Comparison of ENCODE assay signal across 8 mouse cellular contexts in genomic region chr2:25318119-25318966, GRCm38 (mm10). TPM values are rescaled to one million over a fixed set of nuclear protein-coding genes. Genes with fewer than 3 reads are reported as not detected.
DNase-seq lines count a peak whose midpoint lies in the region; ATAC-seq lines count a peak whose summit lies in the region.

No protein-coding gene starts in this region.

- DNase-seq in kidney, adult 8-10 months: no peak
- DNase-seq in R1 (ENCODE audit: low read depth, low spot score): peak; percentile 70
- DNase-seq in urinary bladder, postnatal 36 days (ENCODE audit: low spot score in 2 of 2): no peak
- no peak for DNase-seq in thymus, postnatal 10 days (ENCODE audit: low spot score in 2 of 2)

- H3K27ac ChIP-seq in kidney, embryonic 14.5 days (ENCODE audit: low read depth, low read length): no peak overlapping the region
- H3K27ac ChIP-seq in forebrain, embryonic 12.5 days: no peak overlapping the region
- H3K27ac ChIP-seq in limb, embryonic 13.5 days: no peak overlapping the region
- H3K27ac ChIP-seq in stomach, embryonic 14.5 days (ENCODE audit: low read length): no peak overlapping the region

- peaks cover 3% of the 10 kb centered on the region; the same call in 1 of the 2 replicates for H3K4me1 ChIP-seq in kidney, embryonic 14.5 days (ENCODE audit: control insufficient read depth, insufficient read depth, low read length)
- H3K4me1 ChIP-seq in forebrain, embryonic 12.5 days: peaks cover 10% of the 10 kb centered on the region
- peaks cover 8% of the 10 kb centered on the region for H3K4me1 ChIP-seq in limb, embryonic 13.5 days
- H3K4me1 ChIP-seq in stomach, embryonic 14.5 days (ENCODE audit: control insufficient read depth, insufficient read depth, low read length): 0 out of 2 replicates have a peak, but pooled peaks cover 4% of the 10 kb centered on the region

- no peak overlapping the region for H3K9ac ChIP-seq in kidney, embryonic 14.5 days (ENCODE audit: low read depth, low read length)
- H3K9ac ChIP-seq in forebrain, embryonic 12.5 days: peak overlapping the region; percentile 34; the same call in 1 of the 2 replicates
- H3K9ac ChIP-seq in limb, embryonic 13.5 days: no peak overlapping the region
- no peak overlapping the region for H3K9ac ChIP-seq in stomach, embryonic 14.5 days (replicated peaks; ENCODE audit: low read depth, low read length)

- H3K36me3 ChIP-seq in kidney, embryonic 14.5 days (ENCODE audit: control insufficient read depth, insufficient read depth, low read length): no peaks in the 10 kb centered on the region
- no peaks in the 10 kb centered on the region for H3K36me3 ChIP-seq in forebrain, embryonic 12.5 days (replicated peaks)
- no peaks in the 10 kb centered on the region for H3K36me3 ChIP-seq in limb, embryonic 13.5 days
- H3K36me3 ChIP-seq in stomach, embryonic 14.5 days (ENCODE audit: control insufficient read depth, insufficient read depth, low read length): no peaks in the 10 kb centered on the region

- ATAC-seq in kidney, embryonic 14.5 days (ENCODE audit: low FRiP score, low TSS enrichment): no peak; the same call in 1 of the 2 replicates
- peak; percentile 41 for ATAC-seq in forebrain, embryonic 12.5 days (ENCODE audit: low FRiP score)
- no peak for ATAC-seq in limb, embryonic 13.5 days (ENCODE audit: low FRiP score, low read depth)
- ATAC-seq in stomach, embryonic 14.5 days (ENCODE audit: insufficient number of reproducible peaks, insufficient read depth, low FRiP score, low read depth): no peak

- H3K27me3 ChIP-seq in kidney, embryonic 14.5 days (ENCODE audit: control insufficient read depth, insufficient read depth, low read length): peaks cover 47% of the 10 kb centered on the region
- peaks cover 93% of the 10 kb centered on the region for H3K27me3 ChIP-seq in forebrain, embryonic 12.5 days
- H3K27me3 ChIP-seq in limb, embryonic 13.5 days: peaks cover 85% of the 10 kb centered on the region
- peaks cover 35% of the 10 kb centered on the region for H3K27me3 ChIP-seq in stomach, embryonic 14.5 days (ENCODE audit: control insufficient read depth, insufficient read depth, low read length)

- peak overlapping the region; percentile 32 for H3K4me3 ChIP-seq in kidney, embryonic 14.5 days (ENCODE audit: low read length)
- H3K4me3 ChIP-seq in forebrain, embryonic 12.5 days (replicated peaks): peak overlapping the region; percentile 45
- peak overlapping the region; percentile 36 for H3K4me3 ChIP-seq in limb, embryonic 13.5 days
- peak overlapping the region; percentile 22 for H3K4me3 ChIP-seq in stomach, embryonic 14.5 days (ENCODE audit: low read depth, low read length)

- peak overlapping the region; percentile 46 for H3K4me2 ChIP-seq in kidney, embryonic 14.5 days (replicated peaks; ENCODE audit: low read depth, low read length)
- peak overlapping the region; percentile 65 for H3K4me2 ChIP-seq in forebrain, embryonic 12.5 days
- peak overlapping the region; percentile 66 for H3K4me2 ChIP-seq in limb, embryonic 13.5 days (replicated peaks)
- peak overlapping the region; percentile 44 for H3K4me2 ChIP-seq in stomach, embryonic 14.5 days (replicated peaks; ENCODE audit: low read depth, low read length)

- H3K9me3 ChIP-seq in kidney, embryonic 14.5 days (ENCODE audit: control insufficient read depth, low read length): no peaks in the 10 kb centered on the region
- no peaks in the 10 kb centered on the region for H3K9me3 ChIP-seq in forebrain, embryonic 12.5 days
- no peaks in the 10 kb centered on the region for H3K9me3 ChIP-seq in limb, embryonic 13.5 days
- H3K9me3 ChIP-seq in stomach, embryonic 14.5 days (ENCODE audit: control insufficient read depth, low read depth, low read length): no peaks in the 10 kb centered on the region

- 8% methylated on average over 31 of the region's 31 CpGs for WGBS in kidney, embryonic 14.5 days
- WGBS in forebrain, embryonic 12.5 days: 5% methylated on average over 31 of the region's 31 CpGs
- 6% methylated on average over 31 of the region's 31 CpGs for WGBS in limb, embryonic 13.5 days
- 6% methylated on average over 31 of the region's 31 CpGs for WGBS in stomach, embryonic 14.5 days

RNA-seq across cellular contexts. Expression of gene Grin1, which starts 0.6 kb away (rescaled TPM):
- polyA plus RNA-seq in kidney, embryonic 14.5 days (2014; fragmentation: Nextera tagmentation; extraction: Ambion mirVana): 0.32 and 0.64 TPM in 2 replicates
- 2.2 and 5.6 TPM in 2 replicates for polyA plus RNA-seq in forebrain, embryonic 12.5 days (2016; fragmentation: Nextera tagmentation; extraction: Ambion mirVana)
- polyA plus RNA-seq in limb, embryonic 13.5 days (2015; fragmentation: Nextera tagmentation; extraction: Ambion mirVana): 0.61 and 0.97 TPM in 2 replicates
- 1.8 and 3.2 TPM in 2 replicates for polyA plus RNA-seq in stomach, embryonic 14.5 days (2014; fragmentation: Nextera tagmentation; extraction: Ambion mirVana)

RNA-seq across cellular contexts. Expression of gene Man1b1, which starts 13.8 kb away (rescaled TPM):
- 89.9 and 106 TPM in 2 replicates for polyA plus RNA-seq in kidney, embryonic 14.5 days (2014; fragmentation: Nextera tagmentation; extraction: Ambion mirVana)
- polyA plus RNA-seq in forebrain, embryonic 12.5 days (2016; fragmentation: Nextera tagmentation; extraction: Ambion mirVana): 74.8 and 80.8 TPM in 2 replicates
- 54.5 and 60.2 TPM in 2 replicates for polyA plus RNA-seq in limb, embryonic 13.5 days (2015; fragmentation: Nextera tagmentation; extraction: Ambion mirVana)
- polyA plus RNA-seq in stomach, embryonic 14.5 days (2014; fragmentation: Nextera tagmentation; extraction: Ambion mirVana): 98.7 and 111 TPM in 2 replicates

RNA-seq across cellular contexts. Expression of gene Lrrc26, which starts 28.6 kb away (rescaled TPM):
- not detected in 2 replicates for polyA plus RNA-seq in kidney, embryonic 14.5 days (2014; fragmentation: Nextera tagmentation; extraction: Ambion mirVana)
- polyA plus RNA-seq in forebrain, embryonic 12.5 days (2016; fragmentation: Nextera tagmentation; extraction: Ambion mirVana): not detected in 2 replicates
- polyA plus RNA-seq in limb, embryonic 13.5 days (2015; fragmentation: Nextera tagmentation; extraction: Ambion mirVana): not detected in 2 replicates
- 1.9 and 3.4 TPM in 2 replicates for polyA plus RNA-seq in stomach, embryonic 14.5 days (2014; fragmentation: Nextera tagmentation; extraction: Ambion mirVana)

RNA-seq across cellular contexts. Expression of gene Tmem210, which starts 30.4 kb away (rescaled TPM):
- not detected in 2 replicates for polyA plus RNA-seq in kidney, embryonic 14.5 days (2014; fragmentation: Nextera tagmentation; extraction: Ambion mirVana)
- not detected in 2 replicates for polyA plus RNA-seq in forebrain, embryonic 12.5 days (2016; fragmentation: Nextera tagmentation; extraction: Ambion mirVana)
- polyA plus RNA-seq in limb, embryonic 13.5 days (2015; fragmentation: Nextera tagmentation; extraction: Ambion mirVana): not detected in 2 replicates
- not detected in 2 replicates for polyA plus RNA-seq in stomach, embryonic 14.5 days (2014; fragmentation: Nextera tagmentation; extraction: Ambion mirVana)

RNA-seq across cellular contexts. Expression of gene Dpp7, which starts 37.8 kb away (rescaled TPM):
- polyA plus RNA-seq in kidney, embryonic 14.5 days (2014; fragmentation: Nextera tagmentation; extraction: Ambion mirVana): 15.4 and 16.2 TPM in 2 replicates
- 18.0 and 19.9 TPM in 2 replicates for polyA plus RNA-seq in forebrain, embryonic 12.5 days (2016; fragmentation: Nextera tagmentation; extraction: Ambion mirVana)
- 21.3 and 24.7 TPM in 2 replicates for polyA plus RNA-seq in limb, embryonic 13.5 days (2015; fragmentation: Nextera tagmentation; extraction: Ambion mirVana)
- polyA plus RNA-seq in stomach, embryonic 14.5 days (2014; fragmentation: Nextera tagmentation; extraction: Ambion mirVana): 16.8 and 19.5 TPM in 2 replicates
